ENCODE assay signal across 19 mouse cellular contexts in genomic region chr11:24246314-24246713, GRCm38 (mm10).
"Had no signal": no experiment of that assay in that cellular context is flagged by ENCODE, and none has a peak within 500 bp of the region (broad histone marks: within the 10 kb centered on the region; RNA-seq: fewer than 3 reads in every experiment).

No protein-coding gene starts in this region.

- H3K27me3 ChIP-seq: liver, embryonic 15.5 days; lung, embryonic 15.5 days; megakaryocyte, embryonic 14.5 days; midbrain, embryonic 13.5 days; midbrain, embryonic 15.5 days; neural tube, embryonic 12.5 days; stomach, embryonic 15.5 days had no signal

- H3K4me3 ChIP-seq: liver, embryonic 15.5 days; lung, embryonic 15.5 days; megakaryocyte, embryonic 14.5 days; midbrain, embryonic 13.5 days; midbrain, embryonic 15.5 days; neural tube, embryonic 12.5 days; stomach, embryonic 15.5 days had no signal

- H3K36me3 ChIP-seq: liver, embryonic 15.5 days; lung, embryonic 15.5 days; midbrain, embryonic 13.5 days; midbrain, embryonic 15.5 days; neural tube, embryonic 12.5 days; stomach, embryonic 15.5 days had no signal

- ATAC-seq: liver, postnatal 0 days; lung, postnatal 0 days; midbrain, embryonic 13.5 days; midbrain, embryonic 15.5 days had no signal

- H3K27ac ChIP-seq: liver, embryonic 15.5 days; lung, embryonic 15.5 days; macrophage; midbrain, embryonic 13.5 days; midbrain, embryonic 15.5 days; neural tube, embryonic 12.5 days; stomach, embryonic 15.5 days; stomach, postnatal 0 days had no signal

- H3K4me1 ChIP-seq: lung, embryonic 15.5 days; neural tube, embryonic 12.5 days had no signal

- H3K9ac ChIP-seq: liver, embryonic 15.5 days; liver, postnatal 0 days; lung, embryonic 15.5 days; midbrain, embryonic 13.5 days; midbrain, embryonic 15.5 days; neural tube, embryonic 12.5 days; stomach, embryonic 15.5 days had no signal

- DNase-seq: liver, postnatal 0 days; lung, adult 2 months; lung, postnatal 14 days; lung, postnatal 36 days; right cerebral cortex, postnatal 14 days; thymus, adult 2 months; thymus, postnatal 25 days; thymus, postnatal 4 days had no signal

- H3K9me3 ChIP-seq: liver, embryonic 15.5 days; lung, embryonic 15.5 days; midbrain, embryonic 13.5 days; midbrain, embryonic 15.5 days; neural tube, embryonic 12.5 days; stomach, embryonic 15.5 days had no signal

- H3K4me2 ChIP-seq: liver, embryonic 15.5 days; lung, embryonic 15.5 days; midbrain, embryonic 11.5 days; midbrain, embryonic 13.5 days; midbrain, embryonic 15.5 days; neural tube, embryonic 12.5 days; stomach, embryonic 15.5 days had no signal
